Mouse (Mus musculus) MN1 (cell line): ENCODE results near the gene Fuk.
"Not testable (repeated sequence)": the region's sequence is repeated elsewhere in the genome, so short reads cannot be mapped to it uniquely, and the experiment has no call there.

Experiments used
- DNase-seq: peaks from one replicate; pipeline ENCODE4 v3.0.0-alpha.2; 2016; ENCODE audit warnings: low spot score

Fuk gene

GRCm38 (mm10) chr8:110901839-110902578, at the start of gene Fuk:
Fuk (minus strand) TSS chr8:110902488.
- peak; percentile 82 for DNase-seq

GRCm38 (mm10) chr8:110950065-110950484, 47.8 kb upstream of the Fuk start:
- DNase-seq = no peak

- no peak for DNase-seq
These were observed 43.4 kb upstream of the Fuk start for GRCm38 (mm10) chr8:110945716-110946115.

- no peak for DNase-seq
These were observed 42.1 kb upstream of the Fuk start for GRCm38 (mm10) chr8:110944276-110944876.

GRCm38 (mm10) chr8:110941453-110941948, 39.2 kb upstream of the Fuk start:
- peak; percentile 87 for DNase-seq

GRCm38 (mm10) chr8:110940682-110941452, 38.6 kb upstream of the Fuk start:
- DNase-seq = no peak

GRCm38 (mm10) chr8:110938882-110939589, 36.7 kb upstream of the Fuk start:
- peak; percentile 58 for DNase-seq

- DNase-seq = no peak
These were observed 33.9 kb upstream of the Fuk start for GRCm38 (mm10) chr8:110936217-110936616.

- DNase-seq = no peak
These were observed 31.0 kb upstream of the Fuk start for GRCm38 (mm10) chr8:110933272-110933671.

GRCm38 (mm10) chr8:110932444-110932843, 30.2 kb upstream of the Fuk start:
- DNase-seq = no peak

GRCm38 (mm10) chr8:110931176-110931939, 29.1 kb upstream of the Fuk start:
- peak; percentile 65 for DNase-seq

GRCm38 (mm10) chr8:110929672-110930071, 27.4 kb upstream of the Fuk start:
- not testable (repeated sequence) for DNase-seq

- DNase-seq = no peak
These were observed 26.8 kb upstream of the Fuk start for GRCm38 (mm10) chr8:110929066-110929465.

- no peak for DNase-seq
These were observed 26.1 kb upstream of the Fuk start for GRCm38 (mm10) chr8:110928435-110928834.

GRCm38 (mm10) chr8:110926690-110927089, 24.4 kb upstream of the Fuk start:
- no peak for DNase-seq

- no peak for DNase-seq
These were observed 23.4 kb upstream of the Fuk start for GRCm38 (mm10) chr8:110925691-110926140.

- peak; percentile 44 for DNase-seq
These were observed 19.4 kb upstream of the Fuk start for GRCm38 (mm10) chr8:110921492-110922230.

- DNase-seq = no peak
These were observed 18.5 kb upstream of the Fuk start for GRCm38 (mm10) chr8:110920773-110921277.

- no peak for DNase-seq
These were observed 17.9 kb upstream of the Fuk start for GRCm38 (mm10) chr8:110920032-110920772.
